In genomic region chr13:98357433-98358423, GRCm38 (mm10) we compare ENCODE assay signal across 14 mouse cellular contexts. TPM values are rescaled to one million over a fixed set of nuclear protein-coding genes. Genes with fewer than 3 reads are reported as not detected.
A peak's percentile ranks its signal among the peaks of the same experiment; 100 is the strongest.
DNase-seq lines count a peak whose midpoint lies in the region; ATAC-seq lines count a peak whose summit lies in the region.
"Had no signal": no experiment of that assay in that cellular context is flagged by ENCODE, and none has a peak within 500 bp of the region (broad histone marks: within the 10 kb centered on the region; RNA-seq: fewer than 3 reads in every experiment).

No protein-coding gene starts in this region.

- peaks cover 83% of the 10 kb centered on the region for H3K27me3 ChIP-seq in limb, embryonic 11.5 days (ENCODE audit: control insufficient read depth, insufficient read depth, low read length)
- peaks cover 99% of the 10 kb centered on the region for H3K27me3 ChIP-seq in limb, embryonic 10.5 days (ENCODE audit: low read depth, poor library complexity, severe bottlenecking)
- peaks cover 100% of the 10 kb centered on the region for H3K27me3 ChIP-seq in embryonic facial prominence, embryonic 10.5 days (replicated peaks; ENCODE audit: low read depth, poor library complexity, severe bottlenecking)
- H3K27me3 ChIP-seq in forebrain, embryonic 14.5 days (replicated peaks; ENCODE audit: control insufficient read depth, insufficient read depth, low read length) = peaks cover 81% of the 10 kb centered on the region
- peaks cover 68% of the 10 kb centered on the region for H3K27me3 ChIP-seq in midbrain, embryonic 15.5 days (replicated peaks)

- no peak for ATAC-seq in limb, embryonic 11.5 days (ENCODE audit: insufficient number of reproducible peaks, low FRiP score, low TSS enrichment, low read depth)
- ATAC-seq in forebrain, embryonic 14.5 days = no peak
- no peak for ATAC-seq in midbrain, embryonic 15.5 days (replicated peaks)
- ATAC-seq: intestine, postnatal 0 days; liver, postnatal 0 days had no signal

- 3% methylated on average over 18 of the region's 18 CpGs for WGBS in limb, embryonic 11.5 days
- WGBS in limb, embryonic 10.5 days = under 1% methylated on average over 18 of the region's 18 CpGs
- 2% methylated on average over 18 of the region's 18 CpGs for WGBS in embryonic facial prominence, embryonic 10.5 days
- 1% methylated on average over 18 of the region's 18 CpGs for WGBS in forebrain, embryonic 14.5 days
- WGBS in midbrain, embryonic 15.5 days = 3% methylated on average over 18 of the region's 18 CpGs

- peaks cover 14% of the 10 kb centered on the region for H3K4me1 ChIP-seq in limb, embryonic 11.5 days (ENCODE audit: control insufficient read depth, insufficient read depth, low read length)
- H3K4me1 ChIP-seq in limb, embryonic 10.5 days = peaks cover 30% of the 10 kb centered on the region
- peaks cover 39% of the 10 kb centered on the region for H3K4me1 ChIP-seq in embryonic facial prominence, embryonic 10.5 days
- peaks cover 11% of the 10 kb centered on the region; the same call in 1 of the 2 replicates for H3K4me1 ChIP-seq in forebrain, embryonic 14.5 days (ENCODE audit: control insufficient read depth, insufficient read depth, low read length)
- peaks cover 27% of the 10 kb centered on the region for H3K4me1 ChIP-seq in midbrain, embryonic 15.5 days

- H3K4me3 ChIP-seq in limb, embryonic 11.5 days (ENCODE audit: low read depth, low read length) = no peak overlapping the region
- H3K4me3 ChIP-seq in limb, embryonic 10.5 days = no peak overlapping the region
- peak overlapping the region; percentile 72 for H3K4me3 ChIP-seq in embryonic facial prominence, embryonic 10.5 days
- H3K4me3 ChIP-seq in forebrain, embryonic 14.5 days (ENCODE audit: low read depth, low read length) = 0 out of 2 replicates have a peak overlapping the region, but pooled peaks have one; percentile 1
- no peak overlapping the region for H3K4me3 ChIP-seq in midbrain, embryonic 15.5 days
- H3K4me3 ChIP-seq: megakaryocyte, embryonic 14.5 days had no signal

- no peaks in the 10 kb centered on the region for H3K9me3 ChIP-seq in limb, embryonic 11.5 days (ENCODE audit: control insufficient read depth, low read length)
- H3K9me3 ChIP-seq in limb, embryonic 10.5 days (replicated peaks) = no peaks in the 10 kb centered on the region
- no peaks in the 10 kb centered on the region for H3K9me3 ChIP-seq in embryonic facial prominence, embryonic 10.5 days
- no peaks in the 10 kb centered on the region for H3K9me3 ChIP-seq in forebrain, embryonic 14.5 days (replicated peaks; ENCODE audit: control insufficient read depth, low read length)
- no peaks in the 10 kb centered on the region for H3K9me3 ChIP-seq in midbrain, embryonic 15.5 days

- peak; percentile 52 for DNase-seq in limb, embryonic 11.5 days (ENCODE audit: low spot score)
- no peak for DNase-seq in limb, embryonic 10.5 days (ENCODE audit: low spot score)
- peak; percentile 35 for DNase-seq in embryonic facial prominence, embryonic 10.5 days (ENCODE audit: low spot score)
- no peak for DNase-seq in forebrain, embryonic 14.5 days (ENCODE audit: low spot score)
- DNase-seq in adrenal gland, adult (ENCODE audit: inconsistent age in 2 of 2, low spot score in 1 of 2) = no peak
- DNase-seq in frontal cortex, postnatal 14 days (ENCODE audit: low spot score in 2 of 2) = no peak
- DNase-seq: cerebellum, adult 18-20 months; gastrocnemius, postnatal 14 days; liver, postnatal 0 days had no signal

- no peak overlapping the region for H3K4me2 ChIP-seq in limb, embryonic 11.5 days (ENCODE audit: low read depth, severe bottlenecking)
- peak overlapping the region; percentile 12; the same call in 1 of the 2 replicates for H3K4me2 ChIP-seq in forebrain, embryonic 14.5 days (ENCODE audit: low read length)
- H3K4me2 ChIP-seq in midbrain, embryonic 15.5 days = peak overlapping the region; percentile 12; the same call in 1 of the 2 replicates

- no peaks in the 10 kb centered on the region for H3K36me3 ChIP-seq in limb, embryonic 11.5 days (ENCODE audit: control insufficient read depth, insufficient read depth, low read length)
- no peaks in the 10 kb centered on the region for H3K36me3 ChIP-seq in limb, embryonic 10.5 days
- no peaks in the 10 kb centered on the region for H3K36me3 ChIP-seq in embryonic facial prominence, embryonic 10.5 days (replicated peaks)
- no peaks in the 10 kb centered on the region for H3K36me3 ChIP-seq in forebrain, embryonic 14.5 days (ENCODE audit: control insufficient read depth, insufficient read depth, low read length)
- H3K36me3 ChIP-seq in midbrain, embryonic 15.5 days (replicated peaks) = no peaks in the 10 kb centered on the region

- H3K9ac ChIP-seq in limb, embryonic 11.5 days (ENCODE audit: low read length) = no peak overlapping the region
- 0 out of 2 replicates have a peak overlapping the region, but pooled peaks have one; percentile 13 for H3K9ac ChIP-seq in forebrain, embryonic 14.5 days (ENCODE audit: low read length)
- no peak overlapping the region for H3K9ac ChIP-seq in midbrain, embryonic 15.5 days
- H3K9ac ChIP-seq: liver, postnatal 0 days had no signal

- no peak overlapping the region for H3K27ac ChIP-seq in limb, embryonic 11.5 days (replicated peaks; ENCODE audit: low read depth, low read length)
- no peak overlapping the region for H3K27ac ChIP-seq in limb, embryonic 10.5 days
- peak overlapping the region; percentile 81 for H3K27ac ChIP-seq in embryonic facial prominence, embryonic 10.5 days (replicated peaks)
- peak overlapping the region; percentile 21; the same call in 1 of the 2 replicates for H3K27ac ChIP-seq in forebrain, embryonic 14.5 days (ENCODE audit: low read depth, low read length)
- H3K27ac ChIP-seq in midbrain, embryonic 15.5 days = no peak overlapping the region

RNA-seq across cellular contexts. Expression of gene Foxd1, which starts 3.7 kb away (rescaled TPM):
- polyA plus RNA-seq in limb, embryonic 11.5 days (2014; fragmentation: Nextera tagmentation; extraction: Ambion mirVana) = 0.05 and 0.07 TPM in 2 replicates
- 0.11 and 0.21 TPM in 2 replicates for polyA plus RNA-seq in limb, embryonic 10.5 days (2016; fragmentation: Nextera tagmentation; extraction: Ambion mirVana)
- 3.7 and 4.3 TPM in 2 replicates for polyA plus RNA-seq in embryonic facial prominence, embryonic 10.5 days (2016; fragmentation: Nextera tagmentation; extraction: Ambion mirVana)
- polyA plus RNA-seq in forebrain, embryonic 14.5 days (2014; fragmentation: Nextera tagmentation; extraction: Ambion mirVana) = 0.75 and 0.76 TPM in 2 replicates
- 0.89 and 1.0 TPM in 2 replicates for polyA plus RNA-seq in midbrain, embryonic 15.5 days (2015; fragmentation: Nextera tagmentation; extraction: Ambion mirVana)
- polyA plus RNA-seq: heart, embryonic 16.5 days; intestine, postnatal 0 days; liver, postnatal 0 days; testis, adult 2 months had no signal

RNA-seq across cellular contexts. Expression of gene Btf3, which starts 40.9 kb away (rescaled TPM):
- 812 and 826 TPM in 2 replicates for polyA plus RNA-seq in limb, embryonic 11.5 days (2014; fragmentation: Nextera tagmentation; extraction: Ambion mirVana)
- polyA plus RNA-seq in limb, embryonic 10.5 days (2016; fragmentation: Nextera tagmentation; extraction: Ambion mirVana) = 695 and 810 TPM in 2 replicates
- 764 and 773 TPM in 2 replicates for polyA plus RNA-seq in embryonic facial prominence, embryonic 10.5 days (2016; fragmentation: Nextera tagmentation; extraction: Ambion mirVana)
- 669 and 680 TPM in 2 replicates for polyA plus RNA-seq in forebrain, embryonic 14.5 days (2014; fragmentation: Nextera tagmentation; extraction: Ambion mirVana)
- 426 and 445 TPM in 2 replicates for polyA plus RNA-seq in midbrain, embryonic 15.5 days (2015; fragmentation: Nextera tagmentation; extraction: Ambion mirVana)

Comparison
In these comparisons a context has a peak if more than half of its experiments do, and no peak if none do; other contexts are left out.
1. DNase-seq: peak in limb, embryonic 11.5 days (single experiment) and embryonic facial prominence, embryonic 10.5 days (single experiment); none in limb, embryonic 10.5 days (single experiment), forebrain, embryonic 14.5 days (single experiment), adrenal gland, adult (0 of 2) and frontal cortex, postnatal 14 days (0 of 2).
2. H3K27ac ChIP-seq: peak in embryonic facial prominence, embryonic 10.5 days (single experiment) and forebrain, embryonic 14.5 days (single experiment); none in limb, embryonic 11.5 days (single experiment), limb, embryonic 10.5 days (single experiment) and midbrain, embryonic 15.5 days (single experiment).
3. H3K4me3 ChIP-seq: peak in embryonic facial prominence, embryonic 10.5 days (single experiment) and forebrain, embryonic 14.5 days (single experiment); none in limb, embryonic 11.5 days (single experiment), limb, embryonic 10.5 days (single experiment) and midbrain, embryonic 15.5 days (single experiment).